Mouse (Mus musculus) hindbrain, embryonic 10.5 days (tissue): ENCODE data around the gene Notch3. TPM values are rescaled to one million over a fixed set of nuclear protein-coding genes. Genes with fewer than 3 reads are reported as not detected.
"Not testable (repeated sequence)": the region's sequence is repeated elsewhere in the genome, so short reads cannot be mapped to it uniquely, and the experiment has no call there.

ENCODE experiments used
- DNase-seq: peaks from one replicate; pipeline ENCODE4 v3.0.0-alpha.2; 2017; ENCODE audit warnings: low spot score
- H3K27ac ChIP-seq: fragments of 300-500 bp; sonication (generic); 2 replicates; pipeline ENCODE4 v1.5.1; 2016; ENCODE audit warnings: mild to moderate bottlenecking, moderate library complexity
- H3K27me3 ChIP-seq: fragments of 300-500 bp; sonication (generic); 2 replicates; pipeline ENCODE4 v1.6.1; 2016; ENCODE audit warnings: mild to moderate bottlenecking; ENCODE audit not compliant: poor library complexity, insufficient read depth, severe bottlenecking
- H3K36me3 ChIP-seq: fragments of 300-500 bp; sonication (generic); 2 replicates; pipeline ENCODE4 v1.6.1; 2016; ENCODE audit warnings: mild to moderate bottlenecking, moderate library complexity
- H3K4me1 ChIP-seq: fragments of 300-500 bp; sonication (generic); replicated peaks from 2 replicates; pipeline ENCODE4 v1.6.1; 2016; ENCODE audit warnings: mild to moderate bottlenecking
- H3K4me3 ChIP-seq: fragments of 300-500 bp; sonication (generic); 2 replicates; pipeline ENCODE4 v1.5.1; 2016; ENCODE audit warnings: mild to moderate bottlenecking, moderate library complexity
- H3K9me3 ChIP-seq: fragments of 300-500 bp; sonication (generic); 2 replicates; pipeline ENCODE4 v1.6.1; 2016; ENCODE audit warnings: mild to moderate bottlenecking, moderate library complexity
- WGBS: fragments of 180-500 bp; shearing (Covaris S2); methylation state at CpG from one replicate; pipeline ENCODE4 v1.1.7; 2016; 5-methylcytosine and 5-hydroxymethylcytosine counted together
- polyA plus RNA-seq: library from polyadenylated mRNA; unstranded; fragments of >200 nt; fragmentation: Nextera tagmentation; extraction: Ambion mirVana; gene quantifications from 2 replicates; pipeline ENCODE4 v1.2.1, GENCODE M21; 2016

The Notch3 gene
- polyA plus RNA-seq, 1 experiment from 2014 or later: 26.0 TPM

DNA sequence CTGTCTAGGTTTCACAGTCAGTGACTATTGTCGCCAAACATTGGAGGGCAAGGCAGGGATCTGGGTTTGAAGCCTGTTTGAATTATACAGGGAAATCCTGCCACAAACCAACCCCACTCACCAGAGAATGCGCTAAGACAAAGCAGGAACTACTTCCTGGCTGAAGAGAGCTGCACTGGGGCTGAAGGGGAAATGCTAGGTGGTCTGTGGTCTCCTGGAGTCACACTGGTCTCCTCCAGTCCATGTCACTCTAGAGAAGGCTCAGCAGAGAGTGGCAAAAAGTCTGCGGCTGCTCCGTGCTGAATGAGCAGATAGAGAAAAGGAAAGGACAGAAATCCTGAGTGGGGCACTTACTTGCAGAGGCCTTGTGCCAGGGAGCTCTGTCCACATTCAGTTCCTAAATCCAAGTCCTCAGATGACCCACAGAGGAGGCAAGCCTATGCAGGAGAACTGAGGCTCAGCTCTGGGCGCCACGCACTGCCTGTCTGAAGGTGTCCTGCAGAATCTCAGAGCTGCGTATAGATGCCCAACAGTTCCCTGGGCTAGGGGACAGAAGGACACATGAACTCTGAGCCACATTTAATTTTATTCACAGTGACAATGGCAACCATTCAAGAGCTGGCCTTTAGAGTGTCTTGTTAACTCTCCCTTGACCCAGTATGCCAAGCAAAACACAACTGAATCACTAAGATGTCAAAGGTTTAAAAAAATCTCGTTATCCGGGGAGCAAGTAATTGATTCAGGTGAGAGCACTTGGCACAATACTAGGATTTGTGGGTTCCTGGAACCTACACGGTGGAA, 55.5 kb downstream of the Notch3 start:
- Histone ChIP-seq H3K4me3 (no peak overlapping the region), H3K9me3 (no peaks in the 10 kb centered on the region), H3K27ac (peak overlapping the region; percentile 24; the same call in 1 of the 2 replicates), H3K36me3 (no peaks in the 10 kb centered on the region), H3K4me1 (peaks cover 33% of the 10 kb centered on the region), H3K27me3 (peaks cover 56% of the 10 kb centered on the region)
- 84% methylated on average over 10 of the region's 10 CpGs for WGBS
- no peak for DNase-seq

DNA sequence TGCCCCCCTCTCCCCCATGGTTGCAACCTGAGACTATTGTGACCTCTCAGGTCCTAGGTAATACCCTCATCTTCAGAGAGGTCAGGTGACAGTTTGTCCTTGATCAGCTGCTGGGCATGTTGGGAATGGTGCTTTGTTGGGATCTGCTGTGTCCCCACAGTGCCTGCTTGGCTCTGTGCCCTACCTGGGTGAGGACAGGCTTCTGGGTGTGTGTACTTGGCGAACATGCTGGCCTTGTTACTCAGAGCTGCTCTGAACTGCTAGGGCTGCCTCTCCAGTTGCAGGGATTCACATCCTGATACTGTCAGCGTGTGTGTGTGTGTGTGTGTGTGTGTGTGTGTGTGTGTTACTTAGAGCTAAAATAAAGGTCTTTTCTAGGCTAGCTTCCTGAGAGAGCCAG, 56.2 kb downstream of the Notch3 start:
- no peaks in the 10 kb centered on the region for H3K9me3 ChIP-seq
- no peak overlapping the region for H3K4me3 ChIP-seq
- H3K27ac ChIP-seq: peak overlapping the region; percentile 40
- H3K27me3 ChIP-seq: peaks cover 52% of the 10 kb centered on the region
- DNase-seq: no peak
- 66% methylated on average over 2 of the region's 2 CpGs for WGBS
- no peaks in the 10 kb centered on the region for H3K36me3 ChIP-seq
- H3K4me1 ChIP-seq: peaks cover 33% of the 10 kb centered on the region

- peaks cover 53% of the 10 kb centered on the region for H3K27me3 ChIP-seq
- no peak overlapping the region for H3K27ac ChIP-seq
- 73% methylated on average over 6 of the region's 6 CpGs for WGBS
- no peaks in the 10 kb centered on the region for H3K9me3 ChIP-seq
- H3K36me3 ChIP-seq: no peaks in the 10 kb centered on the region
- peaks cover 31% of the 10 kb centered on the region for H3K4me1 ChIP-seq
- DNase-seq: no peak
- H3K4me3 ChIP-seq: no peak overlapping the region
Measured at GRCm38 (mm10) chr17:32109201-32109940, 57.3 kb downstream of the Notch3 start.

DNA sequence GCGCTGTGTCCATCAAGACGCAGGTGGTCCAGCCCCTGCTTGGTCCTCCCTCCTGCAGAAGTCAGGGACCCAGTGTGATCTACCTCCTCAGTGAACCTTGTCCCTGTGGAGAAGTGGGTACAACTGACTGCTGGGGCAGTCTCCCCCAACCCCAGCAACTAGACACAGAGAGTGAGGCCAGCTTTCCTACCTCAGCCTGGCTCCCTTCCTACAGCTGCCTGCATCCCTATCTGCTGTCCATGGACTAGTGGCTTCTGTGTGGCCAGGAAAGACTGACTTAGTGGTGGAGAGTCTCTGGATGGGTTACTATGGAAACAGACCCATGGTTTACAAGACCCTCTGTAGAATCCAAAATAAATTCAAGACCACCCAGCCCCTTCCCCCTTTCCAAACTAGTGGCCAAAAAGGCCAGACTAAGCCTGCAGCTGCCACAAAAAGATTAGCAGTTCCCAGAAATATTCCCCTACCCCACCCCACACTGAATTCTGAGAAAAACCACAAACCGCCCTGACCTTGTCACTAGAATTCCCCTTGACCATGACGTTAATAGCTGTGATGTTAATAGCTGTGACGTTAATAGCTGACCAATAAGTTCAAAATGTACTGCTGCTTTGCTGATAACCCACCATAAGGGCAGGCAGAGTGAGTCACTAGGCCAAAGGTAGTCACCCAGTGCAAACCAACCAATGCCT, 58.2 kb downstream of the Notch3 start:
- peaks cover 22% of the 10 kb centered on the region for H3K4me1 ChIP-seq
- H3K4me3 ChIP-seq, H3K9me3 ChIP-seq, H3K36me3 ChIP-seq, H3K27ac ChIP-seq, DNase-seq: not testable (repeated sequence)
- peaks cover 46% of the 10 kb centered on the region for H3K27me3 ChIP-seq
- WGBS: 85% methylated on average over 5 of the region's 5 CpGs

GRCm38 (mm10) chr17:32107877-32108276, 58.8 kb downstream of the Notch3 start:
- Histone ChIP-seq H3K9me3 (no peaks in the 10 kb centered on the region), H3K27me3 (peaks cover 44% of the 10 kb centered on the region), H3K4me1 (peaks cover 16% of the 10 kb centered on the region), H3K27ac (no peak overlapping the region), H3K36me3 (no peaks in the 10 kb centered on the region), H3K4me3 (no peak overlapping the region)
- DNase-seq: no peak
- 71% methylated on average over 5 of the region's 5 CpGs for WGBS

DNA sequence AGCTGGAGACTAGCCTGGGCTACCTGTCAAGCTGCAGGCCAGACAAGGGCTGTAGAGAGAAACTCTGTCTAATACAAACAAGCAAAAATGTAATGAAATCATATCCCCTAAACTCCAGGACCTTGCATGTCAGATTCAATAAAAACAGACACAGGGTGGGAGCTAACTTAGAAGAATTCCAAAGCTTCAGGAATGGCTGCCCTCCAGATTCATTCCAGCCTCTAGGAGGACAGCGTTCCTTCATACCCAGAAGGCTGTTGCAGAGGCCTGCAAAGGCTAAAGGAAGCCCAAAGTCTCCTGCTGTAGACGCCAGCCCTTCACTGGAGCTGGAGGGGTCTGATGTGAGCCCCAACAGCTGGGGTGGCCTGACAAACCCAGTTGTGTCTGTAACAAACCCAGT, 60.3 kb downstream of the Notch3 start:
- no peak overlapping the region for H3K27ac ChIP-seq
- no peaks in the 10 kb centered on the region for H3K9me3 ChIP-seq
- no peak for DNase-seq
- peaks cover 16% of the 10 kb centered on the region for H3K4me1 ChIP-seq
- peaks cover 50% of the 10 kb centered on the region for H3K27me3 ChIP-seq
- no peak overlapping the region for H3K4me3 ChIP-seq
- H3K36me3 ChIP-seq: no peaks in the 10 kb centered on the region
- 81% methylated on average over 2 of the region's 2 CpGs for WGBS

DNA sequence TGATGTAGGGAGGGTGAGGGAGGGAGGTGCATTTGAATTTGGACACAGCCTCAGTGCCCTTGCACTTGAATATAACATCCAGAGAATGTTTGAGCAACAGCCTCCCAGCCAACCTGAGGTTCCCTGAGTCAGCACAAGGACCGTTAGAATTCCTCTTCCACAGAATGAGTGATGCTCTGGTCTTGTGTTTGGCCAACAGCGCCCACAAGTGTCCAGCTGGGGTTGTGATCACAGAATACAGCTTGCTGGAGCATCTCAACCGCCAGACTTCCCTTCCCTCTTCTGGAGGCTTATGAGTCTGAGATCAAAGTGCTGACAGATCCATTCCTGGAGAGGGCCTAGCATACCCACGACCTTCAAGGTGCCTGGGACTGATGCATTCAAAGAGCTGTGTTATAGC, 63.6 kb downstream of the Notch3 start:
- H3K27ac ChIP-seq: no peak overlapping the region
- H3K9me3 ChIP-seq: no peaks in the 10 kb centered on the region
- DNase-seq: no peak
- peaks cover 14% of the 10 kb centered on the region for H3K4me1 ChIP-seq
- H3K36me3 ChIP-seq: no peaks in the 10 kb centered on the region
- no peak overlapping the region for H3K4me3 ChIP-seq
- H3K27me3 ChIP-seq: peaks cover 65% of the 10 kb centered on the region
- 15% methylated on average over 4 of the region's 4 CpGs for WGBS

- Histone ChIP-seq H3K9me3 (no peaks in the 10 kb centered on the region), H3K4me1 (peaks cover 13% of the 10 kb centered on the region), H3K36me3 (no peaks in the 10 kb centered on the region), H3K4me3 (peak overlapping the region; percentile 58), H3K27me3 (peaks cover 64% of the 10 kb centered on the region), H3K27ac (peak overlapping the region; percentile 71)
- peak; percentile 80 for DNase-seq
- WGBS: 2% methylated on average over 44 of the region's 44 CpGs
Measured at GRCm38 (mm10) chr17:32099943-32100586, 66.6 kb downstream of the Notch3 start.

- Histone ChIP-seq H3K27me3 (peaks cover 59% of the 10 kb centered on the region), H3K36me3 (no peaks in the 10 kb centered on the region), H3K4me1 (peaks cover 13% of the 10 kb centered on the region), H3K4me3 (peak overlapping the region; percentile 58), H3K27ac (peak overlapping the region; percentile 71), H3K9me3 (no peaks in the 10 kb centered on the region)
- WGBS: 36% methylated on average over 8 of the region's 8 CpGs
- DNase-seq: no peak
Measured at GRCm38 (mm10) chr17:32099574-32099942, 67.1 kb downstream of the Notch3 start.

GRCm38 (mm10) chr17:32098905-32099304, 67.7 kb downstream of the Notch3 start:
- H3K27me3 ChIP-seq: peaks cover 55% of the 10 kb centered on the region
- not testable (repeated sequence) for H3K4me3 ChIP-seq, H3K36me3 ChIP-seq, DNase-seq, H3K27ac ChIP-seq, H3K9me3 ChIP-seq
- H3K4me1 ChIP-seq: peaks cover 13% of the 10 kb centered on the region
- WGBS: 83% methylated on average over 6 of the region's 6 CpGs

DNA sequence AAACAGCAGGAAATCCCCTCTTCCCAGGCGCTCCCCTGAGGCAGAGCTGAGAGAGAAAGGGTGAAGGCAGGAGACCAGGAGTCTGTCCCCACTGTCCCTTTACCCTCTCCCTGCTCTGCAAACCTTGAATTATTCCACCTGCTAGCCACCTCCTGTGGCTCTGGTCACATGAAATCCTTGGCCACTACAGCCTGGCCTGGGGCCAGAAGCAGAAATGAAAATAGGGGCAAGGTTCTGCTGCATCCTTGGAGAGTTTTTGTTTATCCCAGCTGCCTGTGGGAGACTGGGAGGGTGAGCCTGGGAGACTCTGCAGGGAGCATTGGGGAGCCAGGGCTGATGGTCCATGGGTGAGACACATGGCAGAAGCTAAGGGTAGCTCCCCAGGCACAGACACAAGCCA, 69.0 kb downstream of the Notch3 start:
- no peak for DNase-seq
- H3K9me3 ChIP-seq: peaks cover 7% of the 10 kb centered on the region; the same call in 1 of the 2 replicates
- peaks cover 13% of the 10 kb centered on the region for H3K4me1 ChIP-seq
- no peaks in the 10 kb centered on the region for H3K36me3 ChIP-seq
- H3K27me3 ChIP-seq: peaks cover 49% of the 10 kb centered on the region
- WGBS: 50% methylated on average over 1 of the region's 1 CpGs
- no peak overlapping the region for H3K27ac ChIP-seq
- H3K4me3 ChIP-seq: no peak overlapping the region

- Histone ChIP-seq H3K27ac (no peak overlapping the region), H3K9me3 (peaks cover 7% of the 10 kb centered on the region; the same call in 1 of the 2 replicates), H3K4me3 (no peak overlapping the region), H3K4me1 (peaks cover 19% of the 10 kb centered on the region), H3K36me3 (no peaks in the 10 kb centered on the region), H3K27me3 (peaks cover 3% of the 10 kb centered on the region; the same call in 1 of the 2 replicates)
- no peak for DNase-seq
- WGBS: 84% methylated on average over 5 of the region's 5 CpGs
Measured at GRCm38 (mm10) chr17:32092895-32093294, 73.8 kb downstream of the Notch3 start.
